Mouse (Mus musculus) hematopoietic multipotent progenitor cell, adult 10-12 weeks (in vitro differentiated cells): ENCODE data around the gene A530084C06Rik. TPM values are rescaled to one million over a fixed set of nuclear protein-coding genes. Genes with fewer than 3 reads are reported as not detected.

ENCODE experiments used
- polyA plus RNA-seq: library from polyadenylated mRNA; stranded (reverse); fragments of >175 nt; gene quantifications from 2 replicates; pipeline ENCODE4 v1.2.3, GENCODE M21; 2012; ENCODE audit warnings: low replicate concordance

Gene A530084C06Rik
- 0.09 and 0.28 TPM in 2 replicates for polyA plus RNA-seq

DNA sequence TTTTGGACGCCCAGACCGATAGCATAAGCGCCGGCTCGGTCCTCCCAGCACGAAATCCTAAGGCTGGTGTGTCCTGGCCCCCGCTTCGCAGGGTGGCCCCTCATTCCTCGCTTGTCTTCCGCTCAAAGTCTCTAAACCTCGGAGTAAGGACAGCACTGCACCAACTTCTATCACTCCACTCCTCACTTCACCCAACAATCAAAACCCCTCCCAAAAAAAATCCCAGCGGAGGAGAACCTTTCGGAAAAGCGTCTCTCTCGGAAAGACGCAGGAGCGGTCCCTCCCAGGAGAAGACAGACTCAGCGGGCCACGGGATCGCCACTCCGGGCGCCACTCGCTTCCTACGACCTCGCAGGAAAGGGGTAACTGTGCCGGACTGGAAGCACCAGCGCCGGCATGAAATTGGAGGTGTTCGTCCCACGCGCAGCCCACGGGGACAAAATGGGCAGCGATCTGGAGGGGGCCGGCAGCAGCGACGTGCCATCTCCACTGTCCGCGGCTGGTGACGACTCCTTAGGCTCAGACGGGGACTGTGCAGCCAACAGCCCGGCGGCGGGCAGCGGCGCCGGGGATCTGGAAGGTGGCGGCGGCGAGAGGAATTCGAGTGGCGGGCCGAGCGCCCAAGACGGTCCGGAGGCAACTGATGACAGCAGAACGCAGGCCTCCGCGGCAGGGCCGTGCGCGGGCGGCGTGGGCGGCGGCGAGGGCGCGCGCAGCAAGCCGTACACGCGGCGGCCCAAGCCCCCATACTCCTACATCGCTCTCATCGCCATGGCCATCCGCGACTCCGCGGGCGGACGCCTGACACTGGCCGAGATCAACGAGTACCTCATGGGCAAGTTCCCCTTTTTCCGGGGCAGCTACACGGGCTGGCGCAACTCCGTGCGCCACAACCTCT is at the start of gene A530084C06Rik:
Gene A530084C06Rik, minus strand, starts transcription at position 813 of the 898 bp plus-strand sequence.

GRCm38 (mm10) chr13:31555834-31556233 is 3.3 kb downstream of the A530084C06Rik start, which contains the start of gene Foxq1:
Foxq1 (plus strand) TSS chr13:31556134.

Other genes with a start within 250 kb of the A530084C06Rik start
- 0.17 and 1.8 TPM in 2 replicates for gene Foxq1, start 3.2 kb downstream of the A530084C06Rik start, polyA plus RNA-seq
- 0.05 TPM in 1 of 2 replicates, not detected in the other for gene Foxf2, start 66.5 kb upstream of the A530084C06Rik start, polyA plus RNA-seq
- gene Foxc1, start 247.3 kb upstream of the A530084C06Rik start, polyA plus RNA-seq = 0.02 and 0.07 TPM in 2 replicates